Comparison of ENCODE assay signal across 9 mouse cellular contexts in genomic region chr13:60308062-60308801, GRCm38 (mm10).
A peak's percentile ranks its signal among the peaks of the same experiment; 100 is the strongest.
DNase-seq lines count a peak whose midpoint lies in the region; ATAC-seq and TF ChIP-seq lines count a peak whose summit lies in the region.
"Had no signal": no experiment of that assay in that cellular context is flagged by ENCODE, and none has a peak within 500 bp of the region (broad histone marks: within the 10 kb centered on the region; RNA-seq: fewer than 3 reads in every experiment).

No protein-coding gene starts in this region.

- intact Hi-C loops in heart, adult 2 months (cut with DNase I) = no loop called here

- peak; percentile 83 for ATAC-seq in embryonic facial prominence, embryonic 14.5 days (ENCODE audit: low read depth)
- peak; percentile 89 for ATAC-seq in kidney, embryonic 15.5 days (replicated peaks; ENCODE audit: low FRiP score)
- ATAC-seq in monocyte, adult 5-6 weeks (replicated peaks; ENCODE audit: insufficient number of reproducible peaks, low FRiP score, low TSS enrichment, poor library complexity, severe bottlenecking) = no peak
- ATAC-seq: liver, embryonic 12.5 days had no signal

- no peaks in the 10 kb centered on the region for H3K79me2 ChIP-seq in heart, adult 2 months (replicated peaks; ENCODE audit: control insufficient read depth, insufficient read depth, low read length)

- peak; percentile 31 to 40 for DNase-seq in heart, adult 9 months (ENCODE audit: low spot score in 2 of 2)
- no peak for DNase-seq in heart, adult 2 months
- peak; percentile 92 for DNase-seq in embryonic facial prominence, embryonic 14.5 days (ENCODE audit: low spot score)
- DNase-seq in neural tube, embryonic 10.5 days (ENCODE audit: extremely low spot score, low spot score) = peak; percentile 42
- DNase-seq in right cerebral cortex, adult 18-20 months = no peak
- DNase-seq in cerebellum, adult 18-20 months = no peak

- H3K36me3 ChIP-seq in heart, adult 2 months (ENCODE audit: control insufficient read depth, insufficient read depth, low read length) = no peaks in the 10 kb centered on the region
- no peaks in the 10 kb centered on the region for H3K36me3 ChIP-seq in embryonic facial prominence, embryonic 14.5 days (ENCODE audit: control insufficient read depth, insufficient read depth, low read length)
- H3K36me3 ChIP-seq in kidney, embryonic 15.5 days = no peaks in the 10 kb centered on the region
- H3K36me3 ChIP-seq: liver, embryonic 12.5 days had no signal

- H3K9ac ChIP-seq in heart, adult 2 months (ENCODE audit: low read depth, low read length) = no peak overlapping the region
- H3K9ac ChIP-seq in embryonic facial prominence, embryonic 14.5 days (ENCODE audit: low read depth, low read length) = no peak overlapping the region
- no peak overlapping the region for H3K9ac ChIP-seq in kidney, embryonic 15.5 days
- H3K9ac ChIP-seq: liver, embryonic 12.5 days had no signal

- no peak for TF ChIP-seq EP300 in heart, adult 2 months (IDR thresholded peaks at IDR 0.05; ENCODE audit: insufficient read depth, low read depth, low read length)

- H3K27ac ChIP-seq in heart, adult 2 months = no peak overlapping the region
- peak overlapping the region; percentile 77 for H3K27ac ChIP-seq in embryonic facial prominence, embryonic 14.5 days (replicated peaks; ENCODE audit: low read depth, low read length)
- H3K27ac ChIP-seq in kidney, embryonic 15.5 days = peak overlapping the region; percentile 29
- H3K27ac ChIP-seq: liver, embryonic 12.5 days had no signal

- H3K4me1 ChIP-seq in heart, adult 2 months (ENCODE audit: control insufficient read depth, insufficient read depth, low read length) = peaks cover 1% of the 10 kb centered on the region; the same call in 1 of the 2 replicates
- peaks cover 27% of the 10 kb centered on the region for H3K4me1 ChIP-seq in embryonic facial prominence, embryonic 14.5 days (ENCODE audit: control insufficient read depth, insufficient read depth, low read length)
- H3K4me1 ChIP-seq in kidney, embryonic 15.5 days = peaks cover 20% of the 10 kb centered on the region
- H3K4me1 ChIP-seq: liver, embryonic 12.5 days had no signal

- no peaks in the 10 kb centered on the region for H3K27me3 ChIP-seq in heart, adult 2 months (ENCODE audit: control insufficient read depth, insufficient read depth, low read length)
- no peaks in the 10 kb centered on the region for H3K27me3 ChIP-seq in embryonic facial prominence, embryonic 14.5 days (replicated peaks; ENCODE audit: control insufficient read depth, insufficient read depth, low read length)
- no peaks in the 10 kb centered on the region for H3K27me3 ChIP-seq in kidney, embryonic 15.5 days
- H3K27me3 ChIP-seq: liver, embryonic 12.5 days had no signal

- no peak for TF ChIP-seq POLR2A in heart, adult 2 months (IDR thresholded peaks at IDR 0.05; ENCODE audit: insufficient read depth, low read depth, low read length)

- no peak for TF ChIP-seq CTCF in heart, adult 2 months (IDR thresholded peaks at IDR 0.05)

- H3K9me3 ChIP-seq in embryonic facial prominence, embryonic 14.5 days (ENCODE audit: control insufficient read depth, low read length) = no peaks in the 10 kb centered on the region
- no peaks in the 10 kb centered on the region for H3K9me3 ChIP-seq in kidney, embryonic 15.5 days (replicated peaks)
- H3K9me3 ChIP-seq: liver, embryonic 12.5 days had no signal

- 61% methylated on average over 13 of the region's 13 CpGs for WGBS in heart, adult 2 months
- 36% methylated on average over 13 of the region's 13 CpGs for WGBS in embryonic facial prominence, embryonic 14.5 days
- 30% methylated on average over 13 of the region's 13 CpGs for WGBS in kidney, embryonic 15.5 days

- H3K4me3 ChIP-seq in heart, adult 2 months = no peak overlapping the region
- no peak overlapping the region for H3K4me3 ChIP-seq in embryonic facial prominence, embryonic 14.5 days (ENCODE audit: low read depth, low read length)
- no peak overlapping the region for H3K4me3 ChIP-seq in kidney, embryonic 15.5 days (replicated peaks)
- H3K4me3 ChIP-seq: liver, embryonic 12.5 days had no signal

- H3K4me2 ChIP-seq in embryonic facial prominence, embryonic 14.5 days (ENCODE audit: low read depth, low read length) = no peak overlapping the region
- no peak overlapping the region for H3K4me2 ChIP-seq in kidney, embryonic 15.5 days
- H3K4me2 ChIP-seq: liver, embryonic 12.5 days had no signal

Comparison
In these comparisons a context has a peak if more than half of its experiments do, and no peak if none do; other contexts are left out.
1. DNase-seq: peak in heart, adult 9 months (2 of 2), embryonic facial prominence, embryonic 14.5 days (single experiment) and neural tube, embryonic 10.5 days (single experiment); none in heart, adult 2 months (0 of 2), right cerebral cortex, adult 18-20 months (single experiment) and cerebellum, adult 18-20 months (0 of 2).